Mouse (Mus musculus): ENCODE measurements around the gene Eef2k. TPM values are rescaled to one million over a fixed set of nuclear protein-coding genes. Genes with fewer than 3 reads are reported as not detected.
A peak's percentile ranks its signal among the peaks of the same experiment; 100 is the strongest.

Eef2k gene
- 14.1 and 14.2 TPM in 2 replicates for polyA plus RNA-seq (2015; fragmentation: Nextera tagmentation; extraction: Ambion mirVana)

DNA sequence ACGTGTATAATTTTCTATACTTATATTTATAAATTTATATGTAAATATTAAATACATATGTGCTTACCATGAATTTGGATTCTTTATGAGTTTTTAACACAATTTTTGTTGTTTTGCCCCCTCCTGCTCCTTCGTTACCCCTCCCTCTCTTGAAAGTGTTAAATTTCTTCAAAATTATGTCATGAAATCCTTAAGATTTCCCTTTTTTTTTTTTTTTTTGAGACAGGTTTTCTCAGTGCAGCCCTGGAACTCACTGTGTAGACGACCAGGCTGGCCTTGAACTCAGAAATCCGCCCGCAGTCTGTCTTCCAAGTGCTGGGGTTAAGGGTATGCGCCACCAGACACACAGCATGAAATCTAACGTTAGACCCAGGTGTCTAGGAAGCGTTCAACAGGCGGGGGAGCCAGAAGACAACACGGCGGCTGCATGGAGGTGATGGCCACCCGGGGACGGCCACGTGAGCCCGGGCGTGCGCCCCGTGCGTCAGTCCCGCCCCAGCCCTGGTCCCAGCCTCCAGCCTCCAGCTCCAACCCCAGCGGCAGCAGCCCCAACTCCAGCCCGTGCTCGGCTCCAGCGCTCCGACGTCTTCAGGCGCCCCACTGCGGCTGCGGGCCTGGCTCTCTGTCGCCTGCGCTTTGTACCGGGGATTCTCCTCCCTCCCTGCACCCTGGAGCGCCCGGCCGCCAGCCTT, at the start of gene Eef2k:
Gene Eef2k (plus strand): TSS at position 487 of the 692 bp plus-strand sequence.
- Histone ChIP-seq H3K27ac (ENCODE audit: low read depth, low read length) (peak within 1 kb of the TSS; percentile 93), H3K9me3 (ENCODE audit: control insufficient read depth) (no peaks in the 10 kb centered on the region), H3K4me1 (replicated peaks; ENCODE audit: control insufficient read depth, insufficient read depth, low read length) (no peaks in the 10 kb centered on the region; the same call in 1 of the 2 replicates), H3K9ac (ENCODE audit: low read depth, low read length) (peak within 1 kb of the TSS; percentile 77), H3K27me3 (replicated peaks; ENCODE audit: control insufficient read depth, insufficient read depth, low read length) (no peaks in the 10 kb centered on the region), H3K36me3 (ENCODE audit: control insufficient read depth, insufficient read depth) (0 out of 2 replicates have a peak, but pooled peaks cover 5% of the 10 kb centered on the region), H3K4me3 (ENCODE audit: low read depth, low read length) (peak within 1 kb of the TSS; percentile 89), H3K4me2 (replicated peaks; ENCODE audit: low read depth) (peak within 1 kb of the TSS; percentile 93)
- ATAC-seq = peak; percentile 94
- 4% methylated on average over 34 of the region's 35 CpGs for WGBS
- peak; percentile 79 for TF ChIP-seq CTCF (IDR thresholded peaks at IDR 0.05; ENCODE audit: low read depth)

DNA sequence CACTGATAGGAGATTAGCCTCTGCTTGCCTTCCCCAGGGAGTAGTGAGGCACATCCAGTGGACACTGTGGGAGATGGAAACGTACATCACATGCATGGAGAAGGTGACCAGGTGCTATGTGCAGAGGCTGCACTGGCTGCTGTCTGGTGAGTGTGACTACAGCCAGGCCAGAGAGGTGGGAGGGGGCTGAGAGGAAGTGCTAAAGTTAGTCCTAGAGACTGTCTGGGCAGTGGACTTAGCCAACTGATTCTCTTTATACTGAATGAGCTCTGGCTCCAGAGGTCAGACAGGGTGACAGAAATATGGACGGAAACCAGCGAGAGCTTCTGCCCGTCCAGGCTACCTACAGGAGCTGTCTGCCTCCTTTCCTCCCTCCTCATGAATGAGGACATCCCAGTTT, 47.1 kb upstream of the Eef2k start:
- no peak overlapping the region for H3K4me3 ChIP-seq (ENCODE audit: low read depth, low read length)
- H3K4me2 ChIP-seq (replicated peaks; ENCODE audit: low read depth) = no peak overlapping the region
- no peaks in the 10 kb centered on the region for H3K9me3 ChIP-seq (ENCODE audit: control insufficient read depth)
- no peaks in the 10 kb centered on the region for H3K27me3 ChIP-seq (replicated peaks; ENCODE audit: control insufficient read depth, insufficient read depth, low read length)
- H3K4me1 ChIP-seq (replicated peaks; ENCODE audit: control insufficient read depth, insufficient read depth, low read length) = no peaks in the 10 kb centered on the region
- 70% methylated on average over 4 of the region's 4 CpGs for WGBS
- H3K27ac ChIP-seq (ENCODE audit: low read depth, low read length) = no peak overlapping the region
- no peak overlapping the region for H3K9ac ChIP-seq (ENCODE audit: low read depth, low read length)
- H3K36me3 ChIP-seq (ENCODE audit: control insufficient read depth, insufficient read depth) = no peaks in the 10 kb centered on the region
- no peak for TF ChIP-seq CTCF (IDR thresholded peaks at IDR 0.05; ENCODE audit: low read depth)
- no peak for ATAC-seq

- no peak for ATAC-seq
- WGBS = 74% methylated on average over 3 of the region's 3 CpGs
- H3K36me3 ChIP-seq (ENCODE audit: control insufficient read depth, insufficient read depth) = no peaks in the 10 kb centered on the region
- no peak overlapping the region for H3K4me3 ChIP-seq (ENCODE audit: low read depth, low read length)
- no peak for TF ChIP-seq CTCF (IDR thresholded peaks at IDR 0.05; ENCODE audit: low read depth)
- no peaks in the 10 kb centered on the region for H3K9me3 ChIP-seq (ENCODE audit: control insufficient read depth)
- no peak overlapping the region for H3K4me2 ChIP-seq (replicated peaks; ENCODE audit: low read depth)
- no peaks in the 10 kb centered on the region for H3K27me3 ChIP-seq (replicated peaks; ENCODE audit: control insufficient read depth, insufficient read depth, low read length)
- H3K4me1 ChIP-seq (replicated peaks; ENCODE audit: control insufficient read depth, insufficient read depth, low read length) = no peaks in the 10 kb centered on the region
- H3K27ac ChIP-seq (ENCODE audit: low read depth, low read length) = no peak overlapping the region
- no peak overlapping the region for H3K9ac ChIP-seq (ENCODE audit: low read depth, low read length)
Observed at GRCm38 (mm10) chr7:120796369-120796768, 46.3 kb upstream of the Eef2k start.

- Histone ChIP-seq H3K9ac (ENCODE audit: low read depth, low read length) (no peak overlapping the region), H3K4me1 (replicated peaks; ENCODE audit: control insufficient read depth, insufficient read depth, low read length) (no peaks in the 10 kb centered on the region), H3K27me3 (replicated peaks; ENCODE audit: control insufficient read depth, insufficient read depth, low read length) (no peaks in the 10 kb centered on the region), H3K4me3 (ENCODE audit: low read depth, low read length) (no peak overlapping the region), H3K4me2 (replicated peaks; ENCODE audit: low read depth) (no peak overlapping the region), H3K27ac (ENCODE audit: low read depth, low read length) (no peak overlapping the region), H3K9me3 (ENCODE audit: control insufficient read depth) (no peaks in the 10 kb centered on the region), H3K36me3 (ENCODE audit: control insufficient read depth, insufficient read depth) (no peaks in the 10 kb centered on the region)
- no peak for TF ChIP-seq CTCF (IDR thresholded peaks at IDR 0.05; ENCODE audit: low read depth)
- no peak for ATAC-seq
- WGBS = 91% methylated on average over 2 of the region's 2 CpGs
Observed at GRCm38 (mm10) chr7:120803268-120803667, 39.4 kb upstream of the Eef2k start.

DNA sequence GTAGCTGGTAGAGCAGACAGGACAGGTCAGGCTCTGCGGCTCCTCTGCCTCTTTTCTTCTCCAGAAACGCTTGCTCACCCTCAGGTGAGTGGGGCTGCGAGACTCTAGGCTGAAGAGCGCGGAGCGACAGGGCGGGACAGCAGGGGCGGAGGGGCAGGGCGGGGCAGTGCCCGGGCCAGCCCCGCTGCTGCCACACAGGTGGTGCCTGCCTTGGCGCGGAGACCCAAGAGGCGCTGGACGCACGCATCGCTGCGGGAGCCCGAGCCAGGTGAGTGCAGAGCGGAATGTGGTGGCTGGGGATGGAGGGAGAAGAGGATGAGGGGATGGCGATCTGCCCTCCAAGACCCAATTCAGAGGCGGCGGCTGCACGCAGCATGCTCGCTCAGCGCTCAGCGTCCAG, 32.9 kb upstream of the Eef2k start:
- Histone ChIP-seq H3K4me3 (ENCODE audit: low read depth, low read length) (peak overlapping the region; percentile 22; the same call in 1 of the 2 replicates), H3K27ac (ENCODE audit: low read depth, low read length) (no peak overlapping the region), H3K4me2 (replicated peaks; ENCODE audit: low read depth) (peak overlapping the region; percentile 64), H3K9ac (ENCODE audit: low read depth, low read length) (no peak overlapping the region), H3K36me3 (ENCODE audit: control insufficient read depth, insufficient read depth) (no peaks in the 10 kb centered on the region), H3K27me3 (replicated peaks; ENCODE audit: control insufficient read depth, insufficient read depth, low read length) (no peaks in the 10 kb centered on the region), H3K4me1 (replicated peaks; ENCODE audit: control insufficient read depth, insufficient read depth, low read length) (0 out of 2 replicates have a peak, but pooled peaks cover 2% of the 10 kb centered on the region), H3K9me3 (ENCODE audit: control insufficient read depth) (no peaks in the 10 kb centered on the region)
- peak; percentile 26; the same call in 1 of the 2 replicates for ATAC-seq
- WGBS = 3% methylated on average over 27 of the region's 27 CpGs
- no peak for TF ChIP-seq CTCF (IDR thresholded peaks at IDR 0.05; ENCODE audit: low read depth)

- no peaks in the 10 kb centered on the region for H3K9me3 ChIP-seq (ENCODE audit: control insufficient read depth)
- no peaks in the 10 kb centered on the region for H3K27me3 ChIP-seq (replicated peaks; ENCODE audit: control insufficient read depth, insufficient read depth, low read length)
- H3K4me3 ChIP-seq (ENCODE audit: low read depth, low read length) = no peak within 1 kb of the TSS
- no peak within 1 kb of the TSS for H3K27ac ChIP-seq (ENCODE audit: low read depth, low read length)
- no peaks in the 10 kb centered on the region for H3K36me3 ChIP-seq (ENCODE audit: control insufficient read depth, insufficient read depth)
- 0 out of 2 replicates have a peak, but pooled peaks cover 2% of the 10 kb centered on the region for H3K4me1 ChIP-seq (replicated peaks; ENCODE audit: control insufficient read depth, insufficient read depth, low read length)
- no peak for TF ChIP-seq CTCF (IDR thresholded peaks at IDR 0.05; ENCODE audit: low read depth)
- H3K9ac ChIP-seq (ENCODE audit: low read depth, low read length) = no peak within 1 kb of the TSS
- 63% methylated on average over 6 of the region's 6 CpGs for WGBS
- no peak within 1 kb of the TSS for H3K4me2 ChIP-seq (replicated peaks; ENCODE audit: low read depth)
- peak; percentile 59; the same call in 1 of the 2 replicates for ATAC-seq
Observed at GRCm38 (mm10) chr7:120811834-120812415, 30.7 kb upstream of the Eef2k start, which contains the start of gene Gm5737. Gene Gm5737 (plus strand): TSS chr7:120812365.

Measured in intestine, postnatal 0 days (tissue).